Mouse (Mus musculus) intestine, embryonic 15.5 days (tissue): Measurements from ENCODE around the gene Palld. TPM values are rescaled to one million over a fixed set of nuclear protein-coding genes. Genes with fewer than 3 reads are reported as not detected.

ENCODE experiments used
- ATAC-seq: fragments of 200-750 bp; cut with Nextera tagmentation; 2 replicates; pipeline ENCODE4 v1.8.0; 2017; ENCODE audit warnings: moderate TSS enrichment, moderate library complexity
- H3K27ac ChIP-seq: fragments of 300-500 bp; sonication (generic); 2 replicates; pipeline ENCODE4 v1.5.1; 2015; ENCODE audit warnings: mild to moderate bottlenecking, inconsistent platforms
- H3K27me3 ChIP-seq: fragments of 300-500 bp; sonication (generic); replicated peaks from 2 replicates; pipeline ENCODE4 v1.6.1; 2015; ENCODE audit warnings: inconsistent platforms
- H3K36me3 ChIP-seq: fragments of 300-500 bp; sonication (generic); 2 replicates; pipeline ENCODE4 v1.6.1; 2015; ENCODE audit warnings: inconsistent platforms
- H3K4me1 ChIP-seq: fragments of 300-500 bp; sonication (generic); replicated peaks from 2 replicates; pipeline ENCODE4 v1.6.1; 2015; ENCODE audit warnings: inconsistent platforms
- H3K4me2 ChIP-seq: fragments of 300-500 bp; sonication (generic); replicated peaks from 2 replicates; pipeline ENCODE4 v1.6.1; 2015; ENCODE audit warnings: mild to moderate bottlenecking, inconsistent platforms
- H3K4me3 ChIP-seq: fragments of 300-500 bp; sonication (generic); replicated peaks from 2 replicates; pipeline ENCODE4 v1.5.1; 2015; ENCODE audit warnings: inconsistent platforms
- H3K9ac ChIP-seq: fragments of 300-500 bp; sonication (generic); 2 replicates; pipeline ENCODE4 v1.6.1; 2015; ENCODE audit warnings: inconsistent platforms
- H3K9me3 ChIP-seq: fragments of 300-500 bp; sonication (generic); 2 replicates; pipeline ENCODE4 v1.6.1; 2016; ENCODE audit warnings: inconsistent platforms
- WGBS: fragments of 180-500 bp; shearing (Covaris S2); methylation state at CpG from one replicate; pipeline ENCODE4 v1.1.7; 2015; 5-methylcytosine and 5-hydroxymethylcytosine counted together
- polyA plus RNA-seq: library from polyadenylated mRNA; unstranded; fragments of >200 nt; fragmentation: Nextera tagmentation; extraction: Ambion mirVana; gene quantifications from 2 replicates; pipeline ENCODE4 v1.2.1, GENCODE M21; 2015

Palld gene
- polyA plus RNA-seq, 1 experiment from 2014 or later, result 81.9 TPM

DNA sequence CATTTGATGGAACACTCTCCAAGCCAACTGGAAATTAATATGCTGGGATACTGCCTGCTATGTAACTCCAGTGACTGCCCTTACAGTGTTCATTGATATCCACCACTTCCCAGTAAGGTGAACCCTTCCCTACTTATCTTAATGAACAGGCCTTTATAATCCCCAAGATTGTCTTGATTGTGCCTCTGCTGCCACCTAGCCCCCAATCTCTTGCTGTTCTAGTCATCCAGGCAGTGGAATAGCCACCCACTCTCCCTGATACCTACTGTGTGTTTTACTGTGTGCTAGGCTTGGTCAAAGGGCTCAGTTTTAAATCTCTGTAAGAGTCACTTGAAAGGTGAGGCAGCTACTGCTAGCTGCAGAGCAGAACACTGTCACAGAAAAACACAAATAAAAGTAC is 216.2 kb downstream of the Palld start:
- no peak overlapping the region for H3K4me2 ChIP-seq
- no peak overlapping the region for H3K9ac ChIP-seq
- no peak overlapping the region for H3K4me3 ChIP-seq
- H3K4me1 ChIP-seq, result no peaks in the 10 kb centered on the region
- no peaks in the 10 kb centered on the region for H3K36me3 ChIP-seq
- H3K9me3 ChIP-seq, result no peaks in the 10 kb centered on the region
- no peak overlapping the region for H3K27ac ChIP-seq
- peak; percentile 53 for ATAC-seq
- no peaks in the 10 kb centered on the region for H3K27me3 ChIP-seq

DNA sequence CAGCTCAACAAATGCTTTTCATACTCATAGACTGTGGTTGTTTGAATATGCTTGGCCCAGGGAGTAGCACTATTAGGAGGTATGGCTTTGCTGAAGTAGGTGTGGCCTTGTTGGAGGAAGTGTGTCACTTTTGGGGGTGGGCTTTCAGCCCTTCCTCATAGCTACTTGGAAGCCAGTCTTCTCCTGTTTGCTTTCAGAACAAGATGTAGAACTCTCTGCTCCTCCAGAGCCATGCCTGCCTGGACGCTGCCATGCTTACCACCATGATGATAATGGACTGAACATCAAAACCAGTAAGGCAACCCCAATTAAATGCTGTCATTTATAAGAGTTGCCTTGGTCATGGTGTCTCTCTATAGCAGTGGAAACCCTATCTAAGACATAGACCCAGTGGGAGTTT is 217.2 kb downstream of the Palld start:
- Histone ChIP-seq H3K27me3 (no peaks in the 10 kb centered on the region), H3K9me3 (no peaks in the 10 kb centered on the region), H3K9ac (no peak overlapping the region), H3K4me2 (no peak overlapping the region), H3K36me3 (no peaks in the 10 kb centered on the region), H3K4me1 (no peaks in the 10 kb centered on the region), H3K27ac (no peak overlapping the region), H3K4me3 (no peak overlapping the region)
- ATAC-seq, result no peak
- 92% methylated on average over 1 of the region's 1 CpGs for WGBS

DNA sequence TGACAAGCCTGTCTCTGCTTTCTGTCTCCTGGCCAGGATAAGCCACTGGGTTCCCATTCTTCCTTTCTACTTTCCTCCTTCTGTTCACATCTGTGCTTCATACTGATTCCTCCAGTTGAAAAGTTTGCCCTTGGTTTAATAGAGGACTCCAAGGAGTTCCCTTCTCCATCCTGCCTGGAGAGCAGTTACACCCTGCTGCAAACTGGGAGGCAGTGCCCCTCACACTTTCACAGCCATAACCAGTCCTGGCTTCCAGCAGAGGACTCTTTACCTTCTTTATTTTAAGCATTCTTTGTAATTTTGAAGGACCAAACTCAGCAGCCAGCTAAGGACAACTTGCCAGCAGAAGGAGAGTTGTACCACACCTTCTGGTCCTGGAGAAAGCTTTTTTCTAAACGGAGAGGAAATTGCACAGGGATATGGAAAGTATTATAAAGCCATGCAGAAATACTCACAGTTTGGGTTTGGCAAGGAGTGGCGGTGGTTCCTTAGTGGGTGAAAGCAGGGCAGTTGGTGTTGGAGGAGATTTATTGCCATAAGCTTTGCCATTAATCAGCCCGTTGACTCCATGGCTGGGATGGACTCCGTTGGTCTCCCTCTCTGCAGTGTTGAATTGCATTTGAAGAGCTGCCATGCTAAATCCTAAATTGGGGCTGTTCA is 218.1 kb downstream of the Palld start:
- ATAC-seq, result no peak
- Histone ChIP-seq H3K9me3 (no peaks in the 10 kb centered on the region), H3K9ac (no peak overlapping the region), H3K27me3 (no peaks in the 10 kb centered on the region), H3K27ac (no peak overlapping the region), H3K4me2 (no peak overlapping the region), H3K4me1 (no peaks in the 10 kb centered on the region), H3K36me3 (no peaks in the 10 kb centered on the region), H3K4me3 (no peak overlapping the region)
- WGBS, result 71% methylated on average over 4 of the region's 4 CpGs

DNA sequence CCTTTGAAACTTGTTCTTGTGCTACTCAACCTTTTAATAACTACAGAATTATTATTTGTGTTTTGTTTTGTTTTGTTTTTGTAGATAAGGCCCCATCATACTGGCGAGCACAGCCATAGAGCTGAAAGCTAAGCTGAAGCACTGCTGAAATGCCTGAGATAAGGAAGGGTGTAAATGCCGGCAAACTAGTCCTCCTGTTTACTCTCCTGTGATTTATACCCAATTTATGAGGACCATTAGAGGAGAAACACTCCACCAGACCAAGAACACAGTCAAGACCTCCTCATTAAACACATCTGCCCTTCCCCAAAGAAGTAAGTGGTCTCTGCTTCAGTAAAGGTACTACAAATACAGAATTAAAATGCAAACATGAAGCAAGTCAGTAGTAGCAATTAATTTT is 219.6 kb downstream of the Palld start:
- Histone ChIP-seq H3K9me3 (no peaks in the 10 kb centered on the region), H3K27ac (no peak overlapping the region), H3K4me3 (no peak overlapping the region), H3K27me3 (no peaks in the 10 kb centered on the region), H3K9ac (no peak overlapping the region), H3K36me3 (no peaks in the 10 kb centered on the region), H3K4me1 (no peaks in the 10 kb centered on the region), H3K4me2 (no peak overlapping the region)
- ATAC-seq, result no peak
- 23% methylated on average over 2 of the region's 2 CpGs for WGBS

DNA sequence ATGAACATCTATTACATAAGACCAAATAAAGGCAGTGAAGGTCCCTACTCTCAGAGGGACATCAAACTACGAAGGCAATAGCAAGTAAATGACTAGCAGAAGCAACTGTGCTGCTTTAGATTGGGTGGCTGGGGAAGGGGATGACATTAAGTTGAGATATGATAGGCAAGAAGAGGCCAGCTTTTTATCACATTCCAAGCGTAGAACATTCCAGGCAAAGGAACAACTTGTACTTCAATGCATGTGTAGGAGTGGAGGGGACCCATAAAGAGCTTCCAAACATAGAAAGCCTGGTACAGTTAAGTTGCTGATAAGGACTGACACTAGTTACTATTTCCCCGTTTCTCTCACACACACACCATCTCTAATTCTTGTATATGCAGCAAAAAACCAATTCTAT is 221.3 kb downstream of the Palld start:
- H3K9me3 ChIP-seq, result no peaks in the 10 kb centered on the region
- no peaks in the 10 kb centered on the region for H3K4me1 ChIP-seq
- H3K36me3 ChIP-seq, result no peaks in the 10 kb centered on the region
- H3K4me2 ChIP-seq, result no peak overlapping the region
- H3K4me3 ChIP-seq, result no peak overlapping the region
- WGBS, result 60% methylated on average over 3 of the region's 3 CpGs
- H3K27ac ChIP-seq, result no peak overlapping the region
- H3K9ac ChIP-seq, result no peak overlapping the region
- no peak for ATAC-seq
- H3K27me3 ChIP-seq, result no peaks in the 10 kb centered on the region

DNA sequence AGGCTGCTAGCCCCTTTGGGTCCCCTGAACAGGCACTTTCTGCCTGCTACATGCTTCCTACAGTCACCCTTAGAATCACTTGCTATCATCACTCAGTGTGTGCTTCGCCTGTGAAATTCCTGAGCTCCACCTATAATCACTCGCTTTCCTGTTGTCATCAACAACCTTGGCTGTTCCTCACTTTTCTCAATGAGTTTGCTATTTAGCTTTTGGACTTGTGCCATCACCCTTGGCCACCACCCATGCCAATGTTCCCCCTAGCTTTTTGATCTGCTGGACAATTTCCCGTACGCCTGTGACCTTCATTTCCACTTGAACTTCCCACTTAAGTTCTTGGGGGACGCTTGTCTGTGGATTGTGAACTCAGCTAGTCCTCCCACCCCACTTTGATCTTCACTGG is 225.3 kb downstream of the Palld start:
- Histone ChIP-seq H3K4me1 (no peaks in the 10 kb centered on the region), H3K27ac (no peak overlapping the region), H3K9me3 (no peaks in the 10 kb centered on the region), H3K27me3 (no peaks in the 10 kb centered on the region), H3K36me3 (no peaks in the 10 kb centered on the region), H3K4me3 (no peak overlapping the region), H3K4me2 (no peak overlapping the region), H3K9ac (no peak overlapping the region)
- ATAC-seq, result no peak
- WGBS, result 91% methylated on average over 5 of the region's 5 CpGs

DNA sequence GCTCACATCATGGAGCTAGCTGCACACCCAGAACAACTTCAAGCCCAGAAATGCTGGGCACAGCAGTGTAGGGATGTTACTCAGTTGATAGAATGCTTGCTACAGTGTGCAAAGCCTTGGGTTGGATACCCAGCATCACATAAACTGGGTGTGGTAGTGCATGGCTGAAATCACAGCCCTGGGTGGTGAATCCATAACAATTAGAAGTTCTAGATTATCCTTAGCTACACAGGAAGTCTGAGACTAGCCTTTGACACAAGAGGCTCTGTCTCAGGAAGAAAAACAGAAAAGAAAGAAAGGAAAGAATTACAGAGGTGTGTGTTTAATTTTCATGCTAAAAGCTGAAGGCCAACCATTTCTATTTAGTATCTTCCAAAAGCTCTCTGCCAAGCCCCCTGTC is 231.3 kb downstream of the Palld start:
- H3K9me3 ChIP-seq, result no peaks in the 10 kb centered on the region
- H3K36me3 ChIP-seq, result no peaks in the 10 kb centered on the region
- H3K9ac ChIP-seq, result no peak overlapping the region
- no peaks in the 10 kb centered on the region for H3K4me1 ChIP-seq
- no peak overlapping the region for H3K4me3 ChIP-seq
- H3K4me2 ChIP-seq, result no peak overlapping the region
- no peak overlapping the region for H3K27ac ChIP-seq
- no peaks in the 10 kb centered on the region for H3K27me3 ChIP-seq
- ATAC-seq, result no peak

DNA sequence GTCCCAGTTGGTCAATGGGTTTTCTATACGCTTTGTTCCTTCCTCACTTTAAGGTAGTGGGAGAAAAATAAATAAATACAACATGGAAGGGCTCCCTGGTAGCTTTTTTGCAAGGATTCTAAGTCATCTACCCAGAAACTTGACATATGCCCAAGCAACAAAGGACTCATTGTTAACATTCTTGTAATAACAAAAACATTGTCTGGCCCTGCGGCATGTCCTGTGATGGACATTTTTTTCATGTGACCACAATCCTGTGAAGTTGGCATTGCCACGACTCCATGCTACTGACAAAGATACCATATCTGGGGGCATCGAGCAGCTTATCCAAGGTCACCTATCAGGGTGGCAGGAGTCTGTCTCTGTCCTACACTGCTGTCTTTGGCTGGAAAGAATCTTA is 232.1 kb downstream of the Palld start:
- Histone ChIP-seq H3K9ac (no peak overlapping the region), H3K27me3 (no peaks in the 10 kb centered on the region), H3K27ac (no peak overlapping the region), H3K4me3 (no peak overlapping the region), H3K4me2 (no peak overlapping the region), H3K36me3 (no peaks in the 10 kb centered on the region), H3K9me3 (no peaks in the 10 kb centered on the region), H3K4me1 (no peaks in the 10 kb centered on the region)
- no peak for ATAC-seq
- 67% methylated on average over 4 of the region's 4 CpGs for WGBS

DNA sequence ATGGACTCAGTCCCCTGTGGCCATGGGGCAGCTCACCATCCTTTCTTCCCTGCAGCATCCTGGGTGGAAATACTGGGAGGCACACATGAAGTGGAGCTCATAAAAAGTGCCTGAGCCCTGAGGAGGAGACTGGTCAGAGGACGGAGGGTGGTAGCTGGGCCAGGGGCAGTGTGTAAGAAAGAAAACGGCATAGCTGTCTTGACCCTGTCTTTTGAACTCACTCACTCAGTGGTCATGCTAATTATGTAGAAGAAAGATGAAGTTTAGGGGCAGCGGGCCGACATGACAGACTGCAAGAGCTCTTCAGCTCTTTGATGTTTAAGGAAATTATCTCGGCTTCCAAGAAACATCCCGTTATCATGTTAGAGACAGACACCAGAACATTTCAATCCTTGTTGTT is 235.6 kb downstream of the Palld start:
- no peak for ATAC-seq
- WGBS, result 55% methylated on average over 6 of the region's 6 CpGs

DNA sequence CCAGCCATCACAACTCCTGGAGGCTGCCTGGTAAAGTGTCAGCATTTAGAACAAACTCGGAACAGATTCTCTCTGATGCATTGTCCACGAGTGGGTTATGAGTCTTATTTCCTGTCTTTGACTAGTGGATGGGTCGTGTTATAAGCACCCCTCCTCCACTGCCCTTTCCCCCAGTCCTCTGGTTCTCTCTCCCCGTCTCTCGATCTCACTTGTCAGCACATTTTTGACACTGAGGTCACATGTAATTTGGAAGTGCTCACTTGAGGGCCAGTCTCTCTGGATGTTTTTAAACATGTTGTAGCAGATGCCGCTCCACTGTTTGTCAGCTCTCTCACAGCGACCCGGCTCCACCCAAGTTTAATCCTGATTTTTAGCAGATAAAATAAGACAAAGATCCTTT is 237.5 kb downstream of the Palld start:
- WGBS, result 40% methylated on average over 8 of the region's 8 CpGs
- no peak for ATAC-seq
- no peaks in the 10 kb centered on the region for H3K9me3 ChIP-seq
- no peaks in the 10 kb centered on the region for H3K36me3 ChIP-seq
- no peak overlapping the region for H3K4me3 ChIP-seq
- no peak overlapping the region for H3K4me2 ChIP-seq
- H3K27me3 ChIP-seq, result no peaks in the 10 kb centered on the region
- no peaks in the 10 kb centered on the region for H3K4me1 ChIP-seq
- H3K9ac ChIP-seq, result no peak overlapping the region
- no peak overlapping the region for H3K27ac ChIP-seq

More for the DNA sequence above, 235.6 kb downstream of the Palld start:
- Histone ChIP-seq H3K27me3 (no peaks in the 10 kb centered on the region), H3K4me1 (no peaks in the 10 kb centered on the region), H3K4me3 (no peak overlapping the region), H3K9me3 (no peaks in the 10 kb centered on the region), H3K27ac (no peak overlapping the region), H3K4me2 (no peak overlapping the region), H3K9ac (no peak overlapping the region), H3K36me3 (no peaks in the 10 kb centered on the region)

DNA sequence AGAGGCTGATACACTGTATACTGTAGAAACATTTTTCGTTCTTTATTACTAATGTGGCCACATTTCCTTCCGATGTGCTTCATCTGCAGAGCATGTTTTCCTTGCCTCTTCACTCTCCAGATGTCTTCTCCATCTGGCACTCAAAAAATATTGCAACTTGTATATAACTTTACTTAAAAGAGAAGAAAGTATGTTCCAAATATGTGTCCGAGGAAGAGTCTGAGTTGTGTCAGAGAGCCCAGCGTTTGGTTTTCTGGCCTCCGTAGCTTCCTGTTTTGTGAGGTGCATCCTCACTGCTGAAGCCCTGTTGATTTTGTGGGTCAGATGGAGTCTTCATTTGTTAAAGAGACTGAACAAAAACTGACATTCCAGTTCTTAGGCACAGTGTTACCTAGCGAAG is 238.3 kb downstream of the Palld start:
- H3K27me3 ChIP-seq, result no peaks in the 10 kb centered on the region

DNA sequence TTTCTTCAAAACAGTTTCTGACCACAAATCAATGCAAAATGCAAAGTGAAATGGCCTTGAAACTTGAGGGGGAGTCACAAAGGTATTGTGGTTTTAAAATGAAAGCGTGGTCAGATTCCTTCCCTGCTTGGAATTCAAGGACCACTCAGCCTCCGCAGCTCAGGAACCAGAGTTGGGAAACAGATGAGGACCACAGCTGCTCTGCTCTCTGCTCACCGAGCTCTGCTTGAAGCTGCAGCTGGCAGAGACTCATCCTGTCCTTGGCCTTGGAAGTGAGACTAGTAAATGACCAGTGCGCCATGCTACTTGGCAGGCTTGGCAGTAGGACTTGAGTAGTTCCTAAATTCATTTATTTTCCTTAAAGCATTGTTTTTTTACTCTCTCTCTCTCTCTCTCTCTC is 239.7 kb downstream of the Palld start:
- WGBS, result 76% methylated on average over 4 of the region's 4 CpGs
- Histone ChIP-seq H3K27ac (no peak overlapping the region), H3K4me3 (no peak overlapping the region), H3K4me2 (no peak overlapping the region), H3K4me1 (no peaks in the 10 kb centered on the region), H3K9ac (no peak overlapping the region), H3K27me3 (no peaks in the 10 kb centered on the region), H3K36me3 (no peaks in the 10 kb centered on the region), H3K9me3 (no peaks in the 10 kb centered on the region)
- no peak for ATAC-seq

More for the DNA sequence above, 238.3 kb downstream of the Palld start:
- 65% methylated on average over 6 of the region's 6 CpGs for WGBS
- H3K27ac ChIP-seq, result no peak overlapping the region
- no peak for ATAC-seq
- H3K4me1 ChIP-seq, result no peaks in the 10 kb centered on the region
- H3K9ac ChIP-seq, result no peak overlapping the region
- H3K36me3 ChIP-seq, result no peaks in the 10 kb centered on the region
- no peaks in the 10 kb centered on the region for H3K9me3 ChIP-seq
- no peak overlapping the region for H3K4me2 ChIP-seq
- no peak overlapping the region for H3K4me3 ChIP-seq

DNA sequence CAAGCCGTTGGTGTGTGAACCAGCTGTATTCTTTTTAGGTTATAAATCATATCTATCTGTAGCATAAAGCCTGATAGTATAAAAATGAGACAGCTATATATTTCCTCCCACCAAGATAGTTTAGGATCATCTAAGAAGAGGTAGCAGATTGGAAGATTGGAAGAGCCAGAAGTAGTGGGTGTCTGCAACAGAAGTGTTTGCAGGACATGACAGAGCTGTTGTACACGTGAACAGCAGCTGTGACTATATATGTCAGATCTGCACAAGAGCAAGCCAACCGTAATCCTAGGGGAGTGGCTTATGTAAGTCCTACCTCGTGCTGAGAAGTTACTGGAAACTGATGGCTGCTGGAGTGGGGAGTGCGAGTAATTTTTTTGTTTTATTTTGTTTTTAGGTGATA is 240.9 kb downstream of the Palld start:
- Histone ChIP-seq H3K27me3 (no peaks in the 10 kb centered on the region), H3K9ac (no peak overlapping the region), H3K4me3 (no peak overlapping the region), H3K36me3 (no peaks in the 10 kb centered on the region), H3K9me3 (no peaks in the 10 kb centered on the region), H3K27ac (no peak overlapping the region), H3K4me1 (no peaks in the 10 kb centered on the region), H3K4me2 (no peak overlapping the region)
- ATAC-seq, result no peak
- WGBS, result 78% methylated on average over 5 of the region's 5 CpGs
